Mouse (Mus musculus) kidney, adult 2 months (tissue): ENCODE data around the gene Phykpl. TPM values are rescaled to one million over a fixed set of nuclear protein-coding genes. Genes with fewer than 3 reads are reported as not detected.
A peak's percentile ranks its signal among the peaks of the same experiment; 100 is the strongest.

ENCODE experiments used
- DNase-seq: peaks from one replicate; pipeline ENCODE4 v3.0.0; 2021
- H3K27ac ChIP-seq: fragments of 200-500 bp; 2 replicates; pipeline ENCODE4 v1.5.1; 2012; ENCODE audit warnings: low read depth, low read length, control low read depth, inconsistent platforms; ENCODE audit not compliant: insufficient read depth
- H3K27me3 ChIP-seq: fragments of 200-500 bp; replicated peaks from 2 replicates; pipeline ENCODE4 v1.6.1; 2012; ENCODE audit warnings: mild to moderate bottlenecking, moderate library complexity, low read length, inconsistent platforms; ENCODE audit not compliant: control insufficient read depth, insufficient read depth
- H3K36me3 ChIP-seq: fragments of 200-500 bp; 2 replicates; pipeline ENCODE4 v1.6.1; 2012; ENCODE audit warnings: mild to moderate bottlenecking, moderate library complexity, low read length, inconsistent platforms; ENCODE audit not compliant: control insufficient read depth, insufficient read depth
- H3K4me1 ChIP-seq: fragments of 200-500 bp; 2 replicates; pipeline ENCODE4 v1.6.1; 2011; ENCODE audit warnings: low read length; ENCODE audit not compliant: control insufficient read depth, insufficient read depth
- H3K4me3 ChIP-seq: fragments of 200-500 bp; 2 replicates; pipeline ENCODE4 v1.5.1; 2011; ENCODE audit warnings: mild to moderate bottlenecking, low read depth, low read length, control low read depth; ENCODE audit not compliant: insufficient read depth
- CTCF ChIP-seq: fragments of 200-500 bp; conservative IDR thresholded peaks from 2 replicates; pipeline ENCODE4 v1.5.1; 2011; ENCODE audit warnings: low read depth, mild to moderate bottlenecking, control low read depth, low read length, moderate library complexity, mixed read lengths; ENCODE audit not compliant: insufficient read depth, insufficient read length
- POLR2A ChIP-seq: fragments of 200-500 bp; IDR thresholded peaks from one replicate; pipeline ENCODE4 v1.6.1; 2011; ENCODE audit warnings: low read depth, low read length, control low read depth
- WGBS: fragments of 180-500 bp; shearing (Covaris S2); methylation state at CpG from one replicate; pipeline ENCODE4 v1.1.7; 2018; 5-methylcytosine and 5-hydroxymethylcytosine counted together
- polyA plus RNA-seq: library from polyadenylated mRNA; depleted of rRNA; stranded (reverse); fragments of >200 nt; gene quantifications from 2 replicates; pipeline ENCODE4 v1.2.3, GENCODE M21; 2012

Gene Phykpl
- polyA plus RNA-seq, 1 experiment, result 28.5 TPM

DNA sequence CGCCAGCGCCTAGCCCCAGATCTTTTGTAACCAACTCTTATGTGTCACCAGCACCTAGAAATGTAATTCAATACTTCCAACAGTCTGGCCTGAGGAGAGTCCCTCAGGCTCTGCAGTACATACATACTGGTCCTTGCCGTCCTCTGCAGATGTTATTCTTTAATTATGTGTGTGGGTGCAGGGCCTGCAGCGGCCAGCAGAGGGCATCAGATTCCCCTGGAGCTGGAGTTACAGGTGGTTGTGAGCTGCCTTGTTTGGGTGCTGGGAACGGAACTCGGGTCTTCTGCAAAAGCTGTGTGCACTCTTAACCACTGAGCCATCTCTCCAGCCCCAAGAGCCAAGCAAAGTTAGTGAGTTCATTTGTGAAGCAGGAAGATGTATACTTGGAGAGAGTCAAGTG, 18.6 kb upstream of the Phykpl start:
- 87% methylated on average over 6 of the region's 6 CpGs for WGBS
- no peak for DNase-seq
- Histone ChIP-seq H3K4me3 (no peak overlapping the region), H3K27ac (no peak overlapping the region), H3K4me1 (no peaks in the 10 kb centered on the region), H3K36me3 (no peaks in the 10 kb centered on the region), H3K27me3 (no peaks in the 10 kb centered on the region)
- TF ChIP-seq CTCF (peak; percentile 23; the same call in 1 of the 2 replicates), POLR2A (no peak)

DNA sequence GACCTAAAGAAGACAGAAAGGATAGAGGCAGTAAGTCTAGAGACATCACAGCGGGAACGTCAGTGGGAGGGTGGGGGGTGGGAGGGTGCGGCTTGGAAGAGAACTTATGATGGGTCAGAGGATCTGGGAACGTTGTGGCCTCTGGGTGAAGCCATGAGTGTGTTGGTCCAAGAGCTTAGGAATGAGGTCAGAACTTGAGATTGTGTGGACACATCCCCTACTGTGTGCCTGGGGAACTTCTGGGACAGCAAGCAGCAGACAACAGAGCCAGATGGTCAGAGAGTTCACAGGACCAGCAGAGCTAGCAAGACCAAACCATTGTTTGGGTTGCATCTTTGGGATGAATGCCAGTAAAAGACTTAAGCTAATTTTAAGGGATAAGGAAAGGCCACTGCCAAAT, 15.8 kb upstream of the Phykpl start:
- H3K27ac ChIP-seq, result no peak overlapping the region
- no peak overlapping the region for H3K4me3 ChIP-seq
- no peaks in the 10 kb centered on the region for H3K36me3 ChIP-seq
- H3K4me1 ChIP-seq, result no peaks in the 10 kb centered on the region
- no peak for DNase-seq
- WGBS, result 88% methylated on average over 4 of the region's 4 CpGs
- H3K27me3 ChIP-seq, result no peaks in the 10 kb centered on the region
- TF ChIP-seq CTCF (no peak), POLR2A (no peak)

DNA sequence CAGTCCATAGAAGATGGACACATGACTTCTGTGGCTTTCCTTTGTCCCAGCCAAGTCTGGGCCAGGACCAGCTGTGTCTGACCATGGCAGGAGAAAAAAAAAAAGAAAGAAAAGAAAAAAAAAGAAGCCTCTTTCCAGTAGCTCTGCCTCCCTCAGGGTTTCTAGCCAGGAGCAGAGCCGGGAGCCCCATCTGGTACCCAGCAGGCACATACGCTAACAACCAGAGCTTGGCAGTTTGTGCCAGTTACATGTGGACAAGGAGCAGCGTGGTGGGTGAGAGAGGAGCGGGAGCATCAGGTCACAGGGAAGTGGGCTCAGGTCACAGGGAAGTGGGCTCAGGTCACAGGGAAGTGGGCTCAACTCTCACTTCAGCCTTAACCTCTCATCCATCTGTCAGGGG, 8.1 kb upstream of the Phykpl start:
- Histone ChIP-seq H3K4me1 (no peaks in the 10 kb centered on the region), H3K4me3 (no peak overlapping the region), H3K27ac (no peak overlapping the region), H3K36me3 (no peaks in the 10 kb centered on the region), H3K27me3 (no peaks in the 10 kb centered on the region)
- 90% methylated on average over 4 of the region's 4 CpGs for WGBS
- no peak for DNase-seq
- TF ChIP-seq CTCF (no peak), POLR2A (no peak)

DNA sequence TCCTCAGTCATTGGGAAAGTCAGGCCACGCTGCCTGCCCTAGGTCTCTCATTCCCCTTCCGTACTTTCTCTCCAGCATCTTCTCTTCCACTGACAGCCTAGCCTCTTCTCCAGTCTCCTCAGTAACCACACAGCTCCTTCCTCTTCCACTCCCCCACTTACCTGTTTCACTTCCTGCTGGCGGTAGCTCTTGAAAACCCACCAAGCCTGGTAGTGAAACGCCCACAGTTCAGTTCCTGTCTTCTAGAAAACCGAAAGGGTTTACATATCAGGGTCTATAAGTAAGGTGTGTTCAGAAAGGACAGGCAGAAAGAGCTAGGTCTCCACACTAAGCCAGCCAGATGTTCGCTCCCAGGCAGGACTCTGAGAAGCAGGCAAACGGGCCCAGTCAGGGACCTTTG, 7.0 kb upstream of the Phykpl start:
- TF ChIP-seq CTCF, result no peak
- no peak for TF ChIP-seq POLR2A
- H3K4me3 ChIP-seq, result no peak overlapping the region
- 84% methylated on average over 7 of the region's 7 CpGs for WGBS
- H3K36me3 ChIP-seq, result no peaks in the 10 kb centered on the region
- DNase-seq, result no peak
- no peak overlapping the region for H3K27ac ChIP-seq
- H3K27me3 ChIP-seq, result no peaks in the 10 kb centered on the region
- no peaks in the 10 kb centered on the region for H3K4me1 ChIP-seq

- WGBS, result 71% methylated on average over 4 of the region's 4 CpGs
- Histone ChIP-seq H3K27ac (no peak overlapping the region), H3K4me3 (no peak overlapping the region), H3K36me3 (no peaks in the 10 kb centered on the region), H3K27me3 (no peaks in the 10 kb centered on the region), H3K4me1 (peaks cover 3% of the 10 kb centered on the region; the same call in 1 of the 2 replicates)
- DNase-seq, result no peak
- TF ChIP-seq CTCF (no peak), POLR2A (no peak)
Measured at GRCm38 (mm10) chr11:51579024-51579423, 5.5 kb upstream of the Phykpl start.

DNA sequence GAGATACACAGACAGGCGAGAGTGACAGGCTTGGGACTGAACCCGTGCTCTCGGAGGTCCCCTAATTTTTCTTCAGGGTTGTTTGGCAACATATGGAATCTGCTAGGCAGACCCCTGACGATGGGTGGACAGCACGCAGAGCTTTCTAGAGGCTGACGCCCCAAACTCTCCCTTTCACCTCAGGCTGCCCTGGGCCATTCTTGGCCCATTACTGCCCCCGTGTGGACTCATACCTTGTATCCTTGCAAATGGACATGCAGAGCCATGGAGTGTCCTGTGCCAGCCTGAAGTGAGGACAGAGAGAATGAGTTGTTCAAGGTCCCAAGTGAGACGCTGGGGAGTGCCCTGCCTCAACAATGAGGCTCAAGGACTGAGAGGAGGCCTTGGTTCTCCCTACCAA, 1.8 kb upstream of the Phykpl start:
- WGBS, result 35% methylated on average over 8 of the region's 8 CpGs
- H3K4me1 ChIP-seq, result peaks cover 17% of the 10 kb centered on the region
- peak; percentile 86 for DNase-seq
- H3K4me3 ChIP-seq, result no peak overlapping the region
- TF ChIP-seq POLR2A (no peak), CTCF (peak; percentile 79)
- H3K27ac ChIP-seq, result no peak overlapping the region
- H3K27me3 ChIP-seq, result no peaks in the 10 kb centered on the region
- H3K36me3 ChIP-seq, result no peaks in the 10 kb centered on the region

- TF ChIP-seq POLR2A (no peak), CTCF (no peak)
- no peaks in the 10 kb centered on the region for H3K27me3 ChIP-seq
- DNase-seq, result no peak
- WGBS, result 4% methylated on average over 9 of the region's 9 CpGs
- H3K27ac ChIP-seq, result peak overlapping the region; percentile 90
- H3K4me3 ChIP-seq, result peak overlapping the region; percentile 58
- H3K4me1 ChIP-seq, result peaks cover 17% of the 10 kb centered on the region
- no peaks in the 10 kb centered on the region for H3K36me3 ChIP-seq
Measured at GRCm38 (mm10) chr11:51584057-51584430, 513 bp upstream of the Phykpl start.
